Mouse (Mus musculus) hematopoietic stem cell, adult 5-6 weeks (primary cell): ENCODE results near the gene Exoc5. TPM values are rescaled to one million over a fixed set of nuclear protein-coding genes. Genes with fewer than 3 reads are reported as not detected.

ENCODE experiments used
- ATAC-seq, 2 experiments: fragments of 125-278 bp in 1 of 2; replicated peaks in 1 of 2; 2 replicates each; pipeline ENCODE4 v1.8.0; 2016 to 2017; ENCODE audit warnings: inconsistent platforms in 2 of 2, mild to moderate bottlenecking in 2 of 2, moderate number of reproducible peaks in 2 of 2, low read depth in 1 of 2, moderate TSS enrichment in 1 of 2; ENCODE audit not compliant: low FRiP score in 2 of 2, poor library complexity in 2 of 2, severe bottlenecking in 2 of 2, insufficient read depth in 1 of 2, low TSS enrichment in 1 of 2
- total RNA-seq: library from RNA; stranded (forward); fragments of 172-1452, 232-1000 nt; gene quantifications from 2 replicates; pipeline ENCODE4 v1.2.3, GENCODE M21; 2017

Gene Exoc5
- total RNA-seq, 1 experiment from 2014 or later = 84.2 TPM

- ATAC-seq = no peak
These were observed 39.2 kb downstream of the Exoc5 start for GRCm38 (mm10) chr14:49027040-49027778.

GRCm38 (mm10) chr14:49019765-49020164 lies 46.7 kb downstream of the Exoc5 start:
- peak; percentile 75 to 77 for ATAC-seq

GRCm38 (mm10) chr14:49008399-49009189 lies 57.9 kb downstream of the Exoc5 start:
- no peak for ATAC-seq

- no peak for ATAC-seq
These were observed 58.5 kb downstream of the Exoc5 start for GRCm38 (mm10) chr14:49007979-49008378.

GRCm38 (mm10) chr14:49001655-49002054 lies 64.8 kb downstream of the Exoc5 start:
- ATAC-seq = no peak

- ATAC-seq = no peak
These were observed 67.7 kb downstream of the Exoc5 start for GRCm38 (mm10) chr14:48998795-48999194.

GRCm38 (mm10) chr14:48993861-48994260 lies 72.6 kb downstream of the Exoc5 start:
- no peak for ATAC-seq

GRCm38 (mm10) chr14:48992070-48992580 lies 74.3 kb downstream of the Exoc5 start:
- no peak for ATAC-seq

GRCm38 (mm10) chr14:48991144-48991522 lies 75.3 kb downstream of the Exoc5 start:
- no peak for ATAC-seq

GRCm38 (mm10) chr14:48990471-48991143 lies 75.8 kb downstream of the Exoc5 start:
- peak; percentile 80 to 87 for ATAC-seq

- ATAC-seq = no peak
These were observed 76.6 kb downstream of the Exoc5 start for GRCm38 (mm10) chr14:48989831-48990230.

GRCm38 (mm10) chr14:48986231-48986630 lies 80.2 kb downstream of the Exoc5 start:
- 0 out of 4 replicates have a peak, but pooled peaks have one; percentile 20 to 45 for ATAC-seq

- ATAC-seq = no peak; a peak in 1 of 4 replicates
These were observed 80.8 kb downstream of the Exoc5 start for GRCm38 (mm10) chr14:48985673-48986072.

GRCm38 (mm10) chr14:48978971-48979388 lies 87.5 kb downstream of the Exoc5 start:
- ATAC-seq = no peak

GRCm38 (mm10) chr14:48971546-48971945 lies 94.9 kb downstream of the Exoc5 start:
- no peak for ATAC-seq

- no peak for ATAC-seq
These were observed 97.8 kb downstream of the Exoc5 start for GRCm38 (mm10) chr14:48968670-48969069.
